Mouse (Mus musculus) layer of hippocampus, adult 2 months (tissue): ENCODE data around the gene Glis1. TPM values are rescaled to one million over a fixed set of nuclear protein-coding genes. Genes with fewer than 3 reads are reported as not detected.

Experiments
- DNase-seq, 2 experiments: peaks; one replicate each; pipeline ENCODE4 v3.0.0; 2022; ENCODE audit warnings: low spot score in 2 of 2
- H3K27ac ChIP-seq: fragments of 200-600 bp; 2 replicates; pipeline ENCODE4 v1.8.1; 2022
- H3K4me3 ChIP-seq: fragments of 200-600 bp; 2 replicates; pipeline ENCODE4 v1.8.1; 2022; ENCODE audit warnings: mild to moderate bottlenecking
- CTCF ChIP-seq: fragments of 200-600 bp; conservative IDR thresholded peaks from 2 replicates; pipeline ENCODE4 v1.8.1; 2022; ENCODE audit warnings: antibody characterized with exemption, mild to moderate bottlenecking, moderate library complexity
- microRNA-seq, 2 experiments: library from miRNA; unstranded; fragments of <30 nt; microRNA quantifications; one replicate each; pipeline ENCODE4 v1.2.0; 2021
- total RNA-seq, 2 experiments: library from RNA; stranded (reverse); gene quantifications; 2 replicates each; pipeline ENCODE4 v1.2.3; 2021

The Glis1 gene
- total RNA-seq, 2 experiments from 2014 or later, result 0.64 to 2.5 TPM

- Histone ChIP-seq H3K27ac (no peak overlapping the region), H3K4me3 (no peak overlapping the region)
- no peak for DNase-seq
- TF ChIP-seq CTCF, result no peak
Observed at GRCm38 (mm10) chr4:107681099-107681849, 246.9 kb downstream of the Glis1 start.

DNA sequence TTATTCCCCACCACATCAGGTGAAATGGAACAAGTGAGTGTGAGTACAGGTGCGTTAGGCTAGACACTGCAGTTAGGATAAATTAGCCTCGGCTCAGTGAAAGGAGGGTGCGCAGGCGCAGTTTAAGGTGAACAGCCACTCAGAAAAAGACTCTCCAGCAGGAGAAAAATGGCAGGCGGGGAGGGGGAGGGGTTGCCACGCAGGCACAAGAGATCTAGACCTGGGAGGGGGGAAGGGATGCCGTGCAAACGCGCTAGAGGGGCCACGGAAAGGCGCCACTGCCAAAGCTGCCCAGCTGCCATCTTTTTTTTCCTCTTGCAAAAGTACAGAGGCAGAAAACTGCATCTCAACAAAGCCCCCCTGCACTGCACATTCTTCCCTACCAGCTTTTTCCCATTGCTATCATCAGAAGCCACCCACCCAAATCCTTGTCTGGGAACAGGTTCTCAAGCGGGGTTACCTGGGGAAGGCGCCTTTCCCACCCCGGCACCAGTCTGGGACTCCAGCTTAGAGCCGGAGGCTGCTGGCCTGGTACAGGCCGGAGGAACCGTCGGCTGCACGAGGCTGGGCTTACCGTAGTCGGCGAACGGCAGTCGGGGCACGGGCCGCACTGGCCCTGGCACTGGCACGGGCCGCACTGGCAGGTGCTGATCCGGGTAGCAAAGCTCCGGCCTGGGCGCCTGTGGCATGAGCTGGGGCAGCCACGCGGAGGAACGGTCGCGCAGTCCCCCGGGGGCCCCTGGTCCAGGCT, 248.8 kb downstream of the Glis1 start:
- DNase-seq, result no peak
- Histone ChIP-seq H3K4me3 (no peak overlapping the region), H3K27ac (no peak overlapping the region)
- TF ChIP-seq CTCF, result no peak

- no peak for TF ChIP-seq CTCF
- no peak for DNase-seq
- Histone ChIP-seq H3K27ac (no peak within 1 kb of the TSS), H3K4me3 (no peak within 1 kb of the TSS)
Observed at GRCm38 (mm10) chr4:107684130-107684529, 249.7 kb downstream of the Glis1 start, which contains the start of gene Dmrtb1. Gene Dmrtb1 (minus strand): TSS chr4:107684230.

Small RNA genes lying within 50 kb of the gene (microRNA-seq; reads per million reads assigned to microRNA genes)
- 0 to 0.37 reads per million in 2 experiments for gene Gm24804

Other genes with a start within 250 kb of the Glis1 start
- gene Ldlrad1, start 225.4 kb upstream of the Glis1 start, total RNA-seq, result not detected
- gene Lrrc42, start 181.1 kb upstream of the Glis1 start, total RNA-seq, result 10 to 100 TPM; 31.7 to 33.4 TPM
- 10 to 100 TPM; 22.9 to 26.0 TPM for gene Hspb11, start 181.0 kb upstream of the Glis1 start, total RNA-seq
- not detected for gene Dio1, start 127.4 kb upstream of the Glis1 start, total RNA-seq
- gene Yipf1, start 120.2 kb upstream of the Glis1 start, total RNA-seq, result 10 to 100 TPM; 49.4 to 51.2 TPM
- 10 to 100 TPM; 11.7 to 11.8 TPM for gene Ndc1, start 66.8 kb upstream of the Glis1 start, total RNA-seq
- under 1 TPM; 0.27 to 0.49 TPM for gene Dmrtb1, start 249.6 kb downstream of the Glis1 start, total RNA-seq